Mouse (Mus musculus) naive thymus-derived CD4-positive, alpha-beta T cell, adult 2 months (primary cell): ENCODE measurements around the gene Kcnk4.
A peak's percentile ranks its signal among the peaks of the same experiment; 100 is the strongest.

ENCODE experiments used
- DNase-seq: peaks from one replicate; pipeline ENCODE4 v3.0.0-alpha.2; 2011; ENCODE audit warnings: low read depth

Gene Kcnk4

DNA sequence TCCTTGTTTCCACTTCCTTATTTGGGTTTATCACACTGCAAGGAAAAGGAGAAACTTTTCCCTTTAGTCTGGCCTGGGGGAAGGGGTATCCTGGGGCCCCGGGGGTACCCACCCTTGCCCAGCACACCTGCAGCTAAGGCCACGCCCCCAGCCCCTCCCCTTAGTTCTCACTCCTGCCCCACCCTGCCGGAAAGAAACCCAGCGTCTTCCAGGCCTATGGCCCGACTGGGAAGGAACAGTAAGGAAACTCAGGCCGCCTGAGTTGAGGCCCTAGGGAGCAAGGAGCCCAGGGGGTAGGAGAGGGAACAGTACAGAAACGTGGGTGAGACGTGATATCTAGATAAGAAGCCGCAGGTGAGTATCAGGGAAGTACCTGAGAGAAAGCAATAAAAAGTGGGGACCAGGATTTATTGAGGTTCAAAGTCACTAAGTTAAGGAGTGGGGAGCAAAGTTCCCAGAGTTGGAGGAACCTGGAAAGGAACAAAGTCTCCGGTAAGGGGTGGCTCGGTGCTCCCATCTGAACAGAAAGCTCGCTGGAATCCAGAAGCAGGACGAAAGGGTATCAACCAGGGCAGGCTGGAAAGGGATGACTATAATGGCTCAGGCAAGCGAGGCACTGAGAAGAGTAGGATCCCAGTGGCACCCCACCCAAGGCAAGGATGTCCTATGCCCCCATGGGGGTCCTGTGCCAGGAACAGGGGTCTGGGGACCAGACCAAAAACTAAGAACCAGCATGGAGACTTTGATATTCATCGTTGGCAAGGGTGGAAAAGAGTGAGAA, 34.4 kb upstream of the Kcnk4 start:
- DNase-seq = peak; percentile 34

DNA sequence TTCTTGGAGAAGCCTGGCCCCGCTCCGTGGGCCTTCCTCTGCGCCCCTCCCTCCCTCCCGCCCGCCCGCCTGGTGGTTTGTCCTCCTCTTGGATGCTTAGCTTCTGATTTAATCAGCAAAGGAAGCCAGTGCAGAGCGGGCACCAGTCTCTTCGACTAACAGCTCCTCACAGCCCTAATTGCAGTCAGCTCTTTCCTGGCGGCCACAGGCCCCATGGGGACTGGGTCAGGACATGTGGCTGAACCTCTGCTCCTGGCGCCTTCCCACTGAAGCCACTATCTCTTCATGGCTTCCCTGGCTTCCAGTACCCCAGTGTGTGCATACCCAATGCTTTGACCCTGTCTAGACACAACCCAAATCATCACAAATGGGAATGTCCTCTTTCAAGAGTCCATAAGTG, 22.1 kb upstream of the Kcnk4 start:
- DNase-seq = no peak

DNA sequence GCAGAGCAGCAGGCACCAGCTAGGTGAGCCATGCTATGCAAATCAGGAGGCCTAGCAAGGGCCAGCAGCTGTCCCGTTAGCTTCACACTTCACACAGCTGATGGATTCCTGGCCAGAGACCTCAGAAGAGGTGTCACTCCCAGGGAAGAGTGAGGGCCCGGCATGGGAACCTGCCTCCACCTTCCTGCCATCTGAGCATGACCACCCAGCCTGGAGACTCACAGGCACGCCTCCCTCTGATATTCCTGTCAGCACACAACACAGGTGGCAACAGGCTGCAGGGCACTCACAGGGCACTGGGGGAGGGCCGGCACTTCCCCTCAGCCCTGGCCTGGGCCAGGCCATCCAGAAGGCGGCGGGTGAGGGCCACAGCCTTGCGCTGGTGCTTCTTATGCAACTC, 21.1 kb upstream of the Kcnk4 start:
- no peak for DNase-seq

DNA sequence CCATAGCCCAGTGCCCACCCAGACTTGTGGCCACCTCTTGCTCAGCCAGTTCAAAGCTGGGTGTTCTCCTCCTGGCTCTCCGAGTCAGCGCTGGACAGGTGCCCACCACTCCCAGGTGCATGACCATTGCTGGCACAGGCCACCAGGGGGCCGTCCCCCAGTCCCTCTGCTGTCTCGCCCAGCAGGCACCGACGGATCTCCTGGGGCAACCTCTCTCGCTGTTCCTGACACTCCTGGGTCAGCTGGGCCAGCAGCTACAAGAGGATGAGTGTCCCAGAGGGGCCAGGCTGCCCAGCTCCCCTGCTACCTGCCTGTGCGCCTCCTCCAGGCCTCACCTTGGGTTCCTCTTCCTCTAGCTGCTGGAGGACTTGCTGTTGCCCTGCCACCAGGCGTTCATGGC, 19.7 kb upstream of the Kcnk4 start:
- no peak for DNase-seq

- DNase-seq = no peak
Observed at GRCm38 (mm10) chr19:6952712-6953037, 18.4 kb upstream of the Kcnk4 start.

DNA sequence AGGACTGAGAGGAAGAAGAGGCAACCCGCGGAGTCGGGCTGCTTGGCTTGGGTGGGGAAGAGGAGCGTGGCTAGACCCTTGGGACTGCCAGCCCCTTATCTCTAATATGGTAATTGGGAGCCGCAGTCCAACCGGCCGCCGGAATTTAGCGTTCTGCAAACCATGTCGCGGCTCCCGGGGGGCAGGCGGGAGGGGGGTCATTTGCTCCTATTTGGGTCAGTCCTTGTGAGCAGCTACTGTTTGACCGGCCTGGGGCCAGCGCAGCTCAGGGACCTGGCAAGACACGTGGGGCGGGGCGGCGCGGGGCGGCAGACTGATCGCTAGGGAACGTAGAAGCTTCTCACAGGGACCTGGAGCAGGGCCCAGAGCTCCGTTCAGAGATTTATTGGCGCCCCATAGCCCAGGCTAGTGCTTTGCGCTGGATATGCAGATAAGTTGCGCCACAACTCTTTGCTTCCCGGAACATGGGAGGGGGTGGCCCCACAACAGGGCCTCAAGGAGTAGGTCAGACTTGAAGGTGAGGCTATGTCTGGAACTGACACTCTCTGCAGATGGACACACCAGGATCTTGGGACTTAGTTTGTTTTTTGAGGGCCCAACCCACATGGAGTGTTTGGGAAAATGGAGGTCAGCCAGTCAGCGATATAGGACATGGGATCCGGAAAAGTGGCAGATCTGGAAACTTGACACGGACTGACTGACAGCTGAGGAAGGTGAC, 17.8 kb upstream of the Kcnk4 start:
- peak; percentile 54 for DNase-seq

GRCm38 (mm10) chr19:6951381-6951968, 17.2 kb upstream of the Kcnk4 start:
- DNase-seq = peak; percentile 75

DNA sequence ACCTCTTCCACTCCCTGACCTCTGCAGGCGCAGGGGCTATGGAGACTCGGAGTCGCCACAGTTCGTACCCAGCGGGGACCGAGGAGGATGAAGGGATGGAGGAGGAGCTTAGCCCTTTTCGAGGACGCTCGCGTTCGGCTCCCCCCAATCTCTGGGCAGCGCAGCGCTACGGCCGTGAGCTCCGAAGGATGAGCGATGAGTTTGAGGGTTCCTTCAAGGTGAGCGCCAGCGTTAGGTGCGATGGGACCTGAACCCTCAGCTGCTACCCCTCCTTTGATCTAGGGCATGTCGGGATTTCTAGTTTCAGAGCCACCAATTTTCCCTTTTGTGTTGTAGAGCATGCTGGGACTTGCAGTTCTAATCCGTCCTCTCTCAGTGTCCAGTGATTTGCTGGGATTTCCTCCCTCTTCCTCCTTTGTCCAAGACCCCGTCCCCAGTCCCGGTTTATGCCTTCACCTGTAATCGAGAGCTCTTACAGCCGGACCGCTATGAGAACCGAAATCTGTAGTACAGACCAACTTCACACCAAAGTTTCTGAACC, 16.4 kb upstream of the Kcnk4 start:
- peak; percentile 64 for DNase-seq

DNA sequence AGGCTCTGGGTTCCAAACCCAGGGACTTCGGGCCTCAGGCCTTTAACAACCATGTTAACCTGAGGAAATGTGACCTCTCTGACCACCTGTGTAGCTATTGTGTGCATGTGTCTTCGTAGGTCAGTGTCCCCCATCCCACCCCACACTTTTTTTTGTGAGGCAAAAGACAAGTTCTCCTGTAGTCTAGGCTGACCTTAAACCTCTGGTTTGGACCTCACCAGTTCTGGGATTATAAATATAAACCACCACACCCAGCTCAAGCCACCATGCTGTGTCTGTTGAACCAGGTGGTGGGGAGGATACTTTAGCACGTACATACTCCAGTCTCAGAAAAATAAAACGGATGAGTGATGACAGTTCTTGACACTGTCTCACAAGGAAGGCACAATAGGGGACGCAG, 15.6 kb upstream of the Kcnk4 start:
- no peak for DNase-seq

DNA sequence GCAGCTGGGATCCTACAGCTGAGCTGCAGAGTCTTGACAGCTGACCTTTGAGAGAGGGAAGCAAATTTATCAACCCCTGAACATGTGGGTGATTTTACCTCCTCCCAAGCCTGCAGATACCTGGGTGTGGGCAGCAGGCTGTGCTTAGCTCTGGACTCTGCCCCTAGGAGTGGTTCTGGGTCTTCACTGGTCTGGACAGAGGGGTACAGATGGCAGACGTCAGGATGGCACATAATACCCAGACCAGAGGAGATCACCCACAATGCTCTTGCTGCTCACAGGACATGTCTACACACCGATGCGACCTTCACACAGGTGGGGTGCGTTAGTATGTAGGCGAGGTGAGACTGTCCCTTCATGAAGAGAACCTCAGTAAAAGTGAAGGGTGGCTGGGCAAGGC, 15.2 kb upstream of the Kcnk4 start:
- DNase-seq = no peak

- no peak for DNase-seq
Observed at GRCm38 (mm10) chr19:6948186-6948585, 13.9 kb upstream of the Kcnk4 start.

DNA sequence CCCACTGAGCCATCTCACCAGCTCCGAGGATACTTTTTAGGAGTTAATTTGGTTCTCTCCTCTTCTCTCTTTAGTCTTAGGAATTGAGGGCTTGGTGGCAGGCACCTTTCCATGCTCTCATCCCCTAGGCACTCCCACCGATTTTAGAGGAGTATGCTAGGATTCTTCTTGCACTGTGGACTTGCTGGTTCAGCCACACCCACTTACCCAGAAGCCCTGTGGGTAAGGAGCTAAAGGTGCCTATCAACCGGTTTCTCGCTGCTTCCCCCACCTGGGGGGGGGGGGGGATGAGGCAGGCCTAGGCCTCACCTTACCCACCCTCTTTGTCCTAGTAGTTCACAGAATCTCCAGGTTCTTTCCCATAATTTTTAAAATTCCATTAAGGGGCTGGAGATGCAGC, 13.4 kb upstream of the Kcnk4 start:
- no peak for DNase-seq

DNA sequence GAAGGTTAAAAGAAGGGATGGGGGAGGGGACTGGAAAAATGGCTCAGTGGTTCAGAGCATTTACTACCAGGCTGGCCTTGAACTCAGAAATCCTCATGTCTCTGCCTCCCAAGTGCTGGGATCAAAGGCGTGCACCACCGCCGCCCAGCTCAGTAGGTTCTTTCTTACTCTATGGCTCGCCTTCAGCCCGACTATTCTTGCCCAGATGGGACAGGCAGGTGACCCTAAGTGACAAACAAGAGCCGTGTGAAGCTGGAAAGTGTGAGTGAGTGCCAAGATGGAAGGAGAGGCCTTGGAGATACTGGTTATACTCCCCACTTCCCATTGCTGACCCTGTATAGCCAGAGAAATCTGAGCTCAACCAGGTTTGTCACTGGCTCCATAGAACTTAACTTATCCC, 9.4 kb upstream of the Kcnk4 start:
- no peak for DNase-seq

DNA sequence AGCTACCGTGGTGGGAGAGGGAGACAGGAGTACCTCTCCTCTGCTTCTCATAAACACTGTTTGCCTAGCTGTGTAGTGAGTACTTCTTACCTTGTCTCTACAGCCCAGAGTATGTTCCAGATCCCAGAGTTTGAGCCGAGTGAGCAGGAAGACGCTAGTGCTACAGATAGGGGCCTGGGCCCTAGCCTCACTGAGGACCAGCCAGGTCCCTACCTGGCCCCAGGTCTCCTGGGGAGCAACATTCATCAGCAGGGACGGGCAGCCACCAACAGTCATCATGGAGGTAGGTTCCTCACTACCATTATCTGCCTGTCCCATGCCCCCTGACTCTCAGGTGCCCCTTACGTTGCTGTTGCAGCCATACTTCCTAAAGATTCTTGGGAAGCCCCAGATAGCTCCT, 8.4 kb upstream of the Kcnk4 start:
- no peak for DNase-seq

DNA sequence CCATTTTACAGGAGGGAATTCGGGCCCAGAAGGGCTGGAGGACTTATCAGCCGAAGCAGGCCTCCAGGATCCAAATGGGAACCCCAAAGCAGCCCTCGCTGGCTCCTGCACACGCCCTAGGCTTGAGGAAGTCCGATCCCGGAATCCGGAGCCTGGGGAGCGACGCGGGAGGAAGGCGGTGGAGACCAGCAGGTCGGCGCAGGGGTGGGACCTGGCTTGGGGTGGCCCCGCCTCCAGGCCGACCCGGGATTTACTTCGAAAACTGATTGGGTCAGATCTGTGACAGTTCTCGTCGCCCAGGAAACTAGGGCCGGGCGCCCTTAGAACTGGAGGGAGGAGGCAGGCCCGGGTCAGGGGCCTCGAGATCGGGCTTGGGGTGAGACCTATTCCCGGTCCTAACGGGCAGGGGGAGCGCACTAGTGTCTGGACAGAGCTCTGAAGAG, 8.0 kb upstream of the Kcnk4 start, which contains the start of gene Gpr137:
Gene Gpr137 (minus strand): TSS at position 232 of the 443 bp plus-strand sequence.
- DNase-seq = peak; percentile 90

- peak; percentile 97 for DNase-seq
Observed at GRCm38 (mm10) chr19:6941372-6942248, 7.3 kb upstream of the Kcnk4 start, which contains the start of gene Bad. Gene Bad (plus strand): TSS chr19:6941861.

- no peak for DNase-seq
Observed at GRCm38 (mm10) chr19:6940396-6941351, 6.4 kb upstream of the Kcnk4 start.

- no peak for DNase-seq
Observed at GRCm38 (mm10) chr19:6939106-6940002, 5.0 kb upstream of the Kcnk4 start.
